Mouse (Mus musculus) layer of hippocampus, adult 2 months (tissue): ENCODE results near the gene St7l. TPM values are rescaled to one million over a fixed set of nuclear protein-coding genes. Genes with fewer than 3 reads are reported as not detected.

Experiments
- DNase-seq, 2 experiments: peaks; one replicate each; pipeline ENCODE4 v3.0.0; 2022; ENCODE audit warnings: low spot score in 2 of 2
- H3K27ac ChIP-seq: fragments of 200-600 bp; 2 replicates; pipeline ENCODE4 v1.8.1; 2022
- H3K4me3 ChIP-seq: fragments of 200-600 bp; 2 replicates; pipeline ENCODE4 v1.8.1; 2022; ENCODE audit warnings: mild to moderate bottlenecking
- CTCF ChIP-seq: fragments of 200-600 bp; conservative IDR thresholded peaks from 2 replicates; pipeline ENCODE4 v1.8.1; 2022; ENCODE audit warnings: antibody characterized with exemption, mild to moderate bottlenecking, moderate library complexity
- long read RNA-seq, 2 experiments: library from polyadenylated mRNA; stranded (forward); transcript quantifications; one replicate each; pipeline ENCODE4 v2.0.0; 2021; ENCODE audit warnings: borderline mapping rate in 2 of 2
- total RNA-seq, 2 experiments: library from RNA; stranded (reverse); gene quantifications; 2 replicates each; pipeline ENCODE4 v1.2.3; 2021

Gene St7l
- total RNA-seq = 10 to 100 TPM; 34.8 to 40.1 TPM
- long read RNA-seq, experiment 1, full-length matches to known transcripts = 11 of 47 reads
- long read RNA-seq, experiment 1, partial matches to known transcripts = 34 of 47 reads
- long read RNA-seq, experiment 1, other reads (novel, unspliced or antisense) = 2 of 47 reads
- long read RNA-seq, experiment 2, full-length matches to known transcripts = 9 of 34 reads
- long read RNA-seq, experiment 2, partial matches to known transcripts = 24 of 34 reads
- long read RNA-seq, experiment 2, other reads (novel, unspliced or antisense) = 1 of 34 reads

- no peak for TF ChIP-seq CTCF
- H3K27ac ChIP-seq = peak within 1 kb of the TSS; percentile 97
- H3K4me3 ChIP-seq = peak within 1 kb of the TSS; percentile 98
- peak; percentile 88 to 91 for DNase-seq
Measured at GRCm38 (mm10) chr3:104863786-104864650, at the start of gene St7l, which contains the start of gene Capza1. St7l (plus strand) TSS chr3:104864005. Capza1 (minus strand) TSS chr3:104864505.

- TF ChIP-seq CTCF = no peak
- DNase-seq = no peak
- Histone ChIP-seq H3K27ac (no peak overlapping the region), H3K4me3 (no peak overlapping the region)
Measured at GRCm38 (mm10) chr3:104814746-104815145, 49.1 kb upstream of the St7l start.

- H3K4me3 ChIP-seq = no peak overlapping the region
- no peak for DNase-seq
- H3K27ac ChIP-seq = no peak overlapping the region
- no peak for TF ChIP-seq CTCF
Measured at GRCm38 (mm10) chr3:104815346-104815745, 48.5 kb upstream of the St7l start.

GRCm38 (mm10) chr3:104816130-104816529 lies 47.7 kb upstream of the St7l start:
- Histone ChIP-seq H3K27ac (no peak overlapping the region), H3K4me3 (no peak overlapping the region)
- DNase-seq = no peak
- no peak for TF ChIP-seq CTCF

GRCm38 (mm10) chr3:104817481-104817990 lies 46.3 kb upstream of the St7l start:
- Histone ChIP-seq H3K4me3 (peak overlapping the region; percentile 89), H3K27ac (peak overlapping the region; percentile 95)
- 0 out of 2 replicates have a peak, but pooled peaks have one; percentile 1 for TF ChIP-seq CTCF
- peak; percentile 37 to 44 for DNase-seq

- peak in 1 of 2 experiments; percentile 31 for DNase-seq
- no peak for TF ChIP-seq CTCF
- H3K27ac ChIP-seq = peak within 1 kb of the TSS; percentile 95
- peak within 1 kb of the TSS; percentile 89 for H3K4me3 ChIP-seq
Measured at GRCm38 (mm10) chr3:104817991-104818748, 45.6 kb upstream of the St7l start, which contains the start of gene Mov10. Mov10 (minus strand) TSS chr3:104818563.

- peak overlapping the region; percentile 89 for H3K4me3 ChIP-seq
- peak overlapping the region; percentile 95; the same call in 1 of the 2 replicates for H3K27ac ChIP-seq
- no peak for TF ChIP-seq CTCF
- DNase-seq = no peak
Measured at GRCm38 (mm10) chr3:104818749-104819134, 45.1 kb upstream of the St7l start.

DNA sequence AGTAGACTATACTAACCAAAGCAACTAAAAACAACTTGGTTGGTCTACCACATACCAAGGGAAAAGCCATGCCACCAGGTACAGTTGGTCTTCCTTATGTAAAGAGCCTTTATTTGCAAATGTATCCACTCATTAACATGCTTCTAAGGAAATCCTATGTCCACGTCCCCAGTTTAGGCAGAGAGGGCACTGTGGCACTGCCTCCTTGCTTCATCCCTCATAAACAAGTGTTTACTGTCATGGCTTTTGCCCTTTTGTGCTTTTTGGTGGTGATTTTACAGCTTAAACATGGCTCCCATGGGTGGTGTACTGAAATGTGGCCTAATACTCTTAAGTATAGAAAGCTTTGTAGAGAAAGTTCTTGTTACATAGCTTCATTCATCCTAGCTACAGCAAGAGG lies 43.4 kb upstream of the St7l start:
- DNase-seq = no peak
- no peak overlapping the region for H3K4me3 ChIP-seq
- no peak overlapping the region for H3K27ac ChIP-seq
- TF ChIP-seq CTCF = no peak

- DNase-seq = no peak
- H3K4me3 ChIP-seq = no peak overlapping the region
- TF ChIP-seq CTCF = no peak
- H3K27ac ChIP-seq = no peak overlapping the region
Measured at GRCm38 (mm10) chr3:104822413-104822812, 41.4 kb upstream of the St7l start.

DNA sequence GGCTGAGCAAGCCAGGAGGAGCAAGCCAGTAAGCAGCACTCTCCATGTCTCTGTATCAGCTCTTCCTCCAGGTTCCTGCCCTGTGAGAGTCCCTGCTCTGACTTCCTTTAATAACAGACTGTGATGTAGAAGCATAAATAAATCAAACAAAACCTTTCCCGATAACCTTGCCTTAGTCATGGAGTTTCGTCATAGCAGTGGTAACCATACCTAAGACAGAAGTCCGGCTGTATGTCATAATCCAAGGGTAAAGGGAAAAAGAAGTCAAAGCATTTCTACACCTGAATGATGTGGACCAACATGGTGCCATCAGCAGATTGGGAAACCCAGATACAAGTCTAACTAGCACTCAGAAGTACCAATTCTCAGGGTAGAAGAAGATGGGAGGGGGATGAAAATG lies 28.0 kb upstream of the St7l start:
- DNase-seq = no peak
- no peak for TF ChIP-seq CTCF
- Histone ChIP-seq H3K4me3 (no peak overlapping the region), H3K27ac (no peak overlapping the region)

- Histone ChIP-seq H3K4me3 (no peak overlapping the region), H3K27ac (no peak overlapping the region)
- DNase-seq = no peak
- no peak for TF ChIP-seq CTCF
Measured at GRCm38 (mm10) chr3:104841049-104841448, 22.8 kb upstream of the St7l start.

DNA sequence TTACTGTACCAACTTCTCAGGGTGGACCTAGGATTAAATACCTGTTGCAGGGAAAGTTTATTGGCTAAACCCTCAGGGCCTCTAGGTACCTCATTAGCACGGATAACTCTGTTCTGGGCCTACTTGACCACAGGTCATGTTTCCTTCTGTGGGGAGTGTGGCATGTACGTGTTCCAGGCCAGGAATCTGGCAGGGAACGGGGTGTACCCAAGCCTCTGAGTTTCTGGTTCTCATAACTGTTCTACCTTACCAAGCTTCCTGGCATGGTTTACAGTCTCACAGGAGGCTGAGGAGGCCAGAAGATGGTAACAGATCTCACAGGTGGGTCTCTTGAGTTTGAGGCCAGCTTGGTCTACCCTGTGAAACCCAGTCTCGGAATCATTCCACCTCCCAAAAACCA lies 17.2 kb upstream of the St7l start:
- TF ChIP-seq CTCF = no peak
- Histone ChIP-seq H3K4me3 (no peak overlapping the region), H3K27ac (no peak overlapping the region)
- no peak for DNase-seq

GRCm38 (mm10) chr3:104854465-104854864 lies 9.3 kb upstream of the St7l start:
- no peak overlapping the region for H3K27ac ChIP-seq
- H3K4me3 ChIP-seq = no peak overlapping the region
- DNase-seq = no peak
- no peak for TF ChIP-seq CTCF
